Mouse (Mus musculus) layer of hippocampus, adult 8-10 months (tissue): Measurements from ENCODE around the gene Cmtr1. TPM values are rescaled to one million over a fixed set of nuclear protein-coding genes. Genes with fewer than 3 reads are reported as not detected.

Experiments used
- DNase-seq, 2 experiments: peaks; one replicate each; pipeline ENCODE4 v3.0.0; 2022; ENCODE audit warnings: low spot score in 2 of 2
- total RNA-seq, 4 experiments: library from RNA; stranded (reverse); gene quantifications; 2 replicates each; pipeline ENCODE4 v1.2.4; 2022

The Cmtr1 gene
- total RNA-seq, 4 experiments from 2014 or later, result 108 to 142 (median 130) TPM

DNA sequence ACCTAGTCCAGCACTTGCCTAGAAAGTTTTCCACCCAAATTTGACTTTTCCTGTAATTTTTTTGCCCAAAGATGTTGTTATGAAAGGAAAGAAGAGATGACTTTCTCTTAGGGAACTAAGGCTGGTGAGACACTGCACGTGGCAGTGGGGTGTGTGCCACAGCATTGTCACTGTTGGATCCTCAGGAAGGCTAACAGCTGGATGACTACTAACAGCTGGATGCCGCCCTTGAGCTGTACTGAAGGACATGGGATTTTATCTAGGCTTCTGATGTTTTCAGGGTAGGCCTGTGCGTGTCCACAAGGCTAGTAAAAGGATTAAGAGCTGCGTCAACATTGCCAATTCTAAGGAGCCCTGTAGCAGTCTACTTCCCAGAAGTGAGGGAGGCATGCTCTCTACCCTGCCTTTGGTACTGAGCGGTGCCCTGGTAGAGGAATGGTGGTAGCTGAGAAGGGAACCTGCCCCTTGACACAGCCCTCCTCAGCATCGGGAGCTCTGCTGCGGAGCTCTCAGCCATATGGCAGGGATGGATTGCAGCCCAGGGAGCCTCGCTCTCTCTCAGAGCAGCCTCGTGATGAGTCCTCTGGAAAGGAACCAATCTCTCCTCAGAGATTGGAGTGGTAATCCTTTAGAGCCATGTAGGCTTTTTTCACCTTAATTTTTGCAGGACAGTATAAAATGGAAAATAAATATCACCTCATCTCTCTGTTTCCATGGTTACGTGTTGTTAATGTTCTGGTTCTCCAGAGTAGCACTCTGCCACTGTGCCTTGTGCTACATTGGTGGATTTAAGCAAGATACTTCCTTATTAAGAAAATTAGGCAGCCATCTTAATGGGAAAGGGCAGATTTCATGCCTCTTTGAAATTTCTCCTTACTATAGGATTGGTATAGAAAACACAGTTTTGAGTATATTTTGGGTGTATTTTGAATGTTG is 7.9 kb downstream of the Cmtr1 start:
- peak in 1 of 2 experiments; percentile 54 for DNase-seq

- DNase-seq, result no peak
Observed at GRCm38 (mm10) chr17:29669030-29669429, 8.6 kb downstream of the Cmtr1 start.

DNA sequence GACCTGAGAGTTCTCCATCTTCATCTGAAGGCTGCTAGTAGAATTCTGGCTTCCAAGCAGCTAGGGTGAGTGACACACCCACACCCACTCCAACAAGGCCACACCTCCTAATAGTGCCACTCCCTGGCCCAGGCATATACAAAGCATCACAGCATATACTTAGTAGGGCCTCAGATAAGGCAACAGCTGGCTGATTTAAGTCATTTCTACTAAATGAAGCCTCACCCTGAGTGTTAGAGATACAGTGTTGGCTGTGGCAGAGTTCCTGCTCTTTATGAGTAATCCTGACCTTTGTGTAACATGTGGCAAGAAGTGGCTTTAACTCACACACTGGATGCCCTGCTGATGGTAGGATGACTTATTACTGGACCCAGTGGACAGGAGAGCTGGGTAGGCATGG is 9.5 kb downstream of the Cmtr1 start:
- DNase-seq, result no peak

DNA sequence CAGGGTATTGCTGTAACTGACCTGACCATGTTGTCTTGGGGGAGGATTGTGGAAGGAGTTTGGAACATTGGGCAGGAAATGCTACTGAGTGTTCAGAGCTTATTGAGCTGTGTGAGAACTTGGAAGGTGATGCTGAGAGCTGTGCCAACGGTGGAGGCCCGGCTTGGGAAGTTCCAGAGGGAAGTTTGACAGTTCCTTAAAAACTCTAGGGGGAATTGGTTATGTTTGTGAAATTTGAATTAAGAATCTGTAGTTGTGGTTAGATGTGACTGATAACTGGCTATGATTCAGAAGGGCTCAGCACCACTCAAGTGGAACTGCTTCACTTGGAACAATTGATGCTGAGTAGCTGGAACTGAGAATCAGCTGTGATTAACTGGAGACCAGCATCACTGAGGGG is 10.6 kb downstream of the Cmtr1 start:
- DNase-seq, result no peak

GRCm38 (mm10) chr17:29673325-29673724 is 12.9 kb downstream of the Cmtr1 start:
- DNase-seq, result no peak

- DNase-seq, result no peak
Observed at GRCm38 (mm10) chr17:29678526-29678925, 18.1 kb downstream of the Cmtr1 start.

DNA sequence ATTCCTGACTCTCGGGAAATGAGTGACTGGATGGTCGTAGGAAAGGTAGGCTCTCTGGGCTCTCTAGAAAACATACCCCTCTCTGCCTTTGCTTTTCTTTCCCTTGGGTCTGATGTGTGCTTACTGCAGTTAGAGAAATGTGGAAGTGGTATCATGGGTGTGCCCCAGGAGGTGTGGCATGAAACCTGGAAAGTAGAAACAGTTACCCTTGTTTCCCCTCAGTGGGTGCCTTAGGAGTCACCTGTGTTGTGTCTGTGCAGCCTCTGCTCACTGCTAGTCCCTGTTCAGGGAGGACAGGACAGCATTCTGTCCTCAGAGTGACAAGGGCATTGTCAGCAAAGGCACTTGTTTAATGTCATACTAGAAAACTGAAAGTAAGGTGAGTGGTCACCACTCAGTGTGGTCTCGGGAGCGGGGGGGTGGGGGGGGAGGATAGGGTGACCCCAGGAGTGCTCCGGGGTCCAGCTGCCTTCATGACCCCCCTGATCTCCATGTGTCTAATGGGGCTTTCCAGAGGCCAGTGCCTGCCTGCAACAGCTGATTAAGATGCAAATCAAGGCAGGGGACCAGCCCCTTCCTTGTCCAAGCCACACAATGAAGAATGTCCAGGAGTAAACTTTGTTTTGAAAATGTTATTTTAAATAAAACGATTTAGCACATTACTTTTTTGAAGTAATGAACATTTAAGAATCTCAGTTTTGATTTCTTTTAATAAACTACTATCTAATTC is 18.8 kb downstream of the Cmtr1 start:
- DNase-seq, result no peak

DNA sequence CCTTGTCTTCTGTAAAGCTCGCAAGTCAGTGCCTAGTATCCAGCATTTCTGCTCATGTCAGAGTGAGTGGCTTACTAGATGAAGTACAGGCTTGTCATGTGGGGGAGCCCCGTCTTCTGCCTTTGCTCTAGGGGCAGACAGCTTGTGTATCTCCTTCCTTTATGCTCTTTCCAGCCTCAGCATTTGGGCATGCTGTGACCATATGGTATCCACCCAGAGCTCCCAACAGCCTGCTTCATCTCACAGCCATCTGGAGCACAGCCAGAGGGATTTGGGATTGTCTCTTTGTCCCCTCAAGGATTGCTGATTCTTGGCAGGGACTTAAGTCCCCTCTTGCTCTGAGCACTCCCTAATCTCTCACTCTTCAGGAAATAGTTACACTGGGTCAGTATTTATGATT is 19.8 kb downstream of the Cmtr1 start:
- DNase-seq, result peak; percentile 41

GRCm38 (mm10) chr17:29680921-29681320 is 20.5 kb downstream of the Cmtr1 start:
- DNase-seq, result no peak

- no peak for DNase-seq
Observed at GRCm38 (mm10) chr17:29681669-29682068, 21.3 kb downstream of the Cmtr1 start.

- DNase-seq, result no peak
Observed at GRCm38 (mm10) chr17:29682261-29682660, 21.9 kb downstream of the Cmtr1 start.

- no peak for DNase-seq
Observed at GRCm38 (mm10) chr17:29683127-29683526, 22.7 kb downstream of the Cmtr1 start.

DNA sequence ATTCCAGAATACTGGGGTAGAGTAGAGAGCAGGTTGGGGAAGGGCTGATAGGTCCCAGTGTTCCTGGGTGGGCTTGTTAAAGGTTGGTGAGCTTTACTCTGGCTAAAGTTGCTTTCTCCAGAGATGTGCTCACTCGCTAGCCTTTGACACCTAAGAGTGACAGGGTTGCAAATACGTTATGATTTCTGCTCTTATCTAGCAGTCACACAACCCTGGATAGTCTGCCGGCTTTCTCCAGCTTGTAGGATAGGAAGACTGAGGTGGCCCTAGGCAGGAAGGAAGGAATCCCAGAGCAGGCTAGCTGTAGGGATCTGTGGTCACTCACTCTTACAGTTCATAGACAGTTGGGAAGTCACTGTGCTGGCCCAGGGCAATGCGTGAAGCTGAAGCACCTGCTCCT is 23.9 kb downstream of the Cmtr1 start:
- DNase-seq, result no peak

DNA sequence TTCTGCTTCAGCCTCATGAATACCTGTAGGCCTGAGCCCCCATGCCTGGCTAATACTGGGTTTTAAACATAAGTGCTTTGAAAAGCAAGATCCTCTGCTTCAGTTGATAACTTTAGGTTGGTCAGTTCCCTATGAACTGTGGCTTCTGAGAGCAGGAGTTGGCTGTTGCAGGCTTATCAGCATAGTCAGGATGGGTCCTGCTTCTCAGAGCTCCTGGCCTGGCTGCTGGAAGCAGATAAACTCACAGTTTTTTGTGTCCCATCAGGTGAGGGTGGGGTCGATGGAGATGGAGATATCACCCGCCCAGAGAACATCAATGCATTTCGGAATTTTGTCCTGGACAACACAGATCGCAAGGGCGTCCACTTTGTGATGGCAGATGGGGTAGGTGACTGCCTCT is 26.4 kb downstream of the Cmtr1 start:
- DNase-seq, result no peak

DNA sequence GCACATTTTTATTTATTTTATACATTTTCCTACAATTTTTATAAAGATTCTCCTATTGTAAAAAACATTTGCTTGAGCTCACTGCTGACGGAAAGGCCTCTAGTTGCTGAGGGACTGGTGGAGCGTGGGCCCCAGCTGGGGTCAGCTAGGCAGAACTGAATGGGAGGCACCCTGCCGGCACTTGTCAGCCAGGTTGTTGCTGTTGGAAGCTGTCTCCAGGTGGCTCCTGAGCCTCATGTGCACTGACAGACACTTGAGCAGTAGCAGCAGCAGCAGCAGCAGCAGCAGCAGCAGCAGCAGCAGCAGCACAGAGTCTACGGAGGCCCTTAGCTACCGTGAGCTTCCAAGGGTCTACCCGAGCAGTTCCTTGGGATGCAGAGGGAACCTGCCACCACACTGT is 27.0 kb downstream of the Cmtr1 start:
- DNase-seq, result no peak

DNA sequence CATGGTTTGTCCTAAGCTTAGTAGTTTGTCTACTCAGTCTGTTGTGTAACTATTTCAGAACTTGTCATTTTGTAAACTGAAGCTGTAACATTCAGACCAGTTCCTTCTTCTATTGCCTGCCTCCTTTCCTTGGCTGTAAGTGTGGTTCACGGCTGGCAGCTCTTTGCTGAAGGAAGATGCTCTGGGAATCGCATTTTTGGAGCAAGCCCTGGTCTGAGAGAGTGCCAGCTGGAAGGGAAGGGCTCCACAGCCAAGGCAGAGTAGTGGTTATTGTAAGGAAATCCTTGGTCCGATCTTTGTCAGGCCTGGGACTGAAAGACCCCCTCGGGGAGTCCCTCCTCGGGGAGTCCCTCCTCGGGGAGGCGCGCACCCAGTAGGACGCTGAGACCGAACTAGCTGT is 28.2 kb downstream of the Cmtr1 start:
- no peak for DNase-seq

DNA sequence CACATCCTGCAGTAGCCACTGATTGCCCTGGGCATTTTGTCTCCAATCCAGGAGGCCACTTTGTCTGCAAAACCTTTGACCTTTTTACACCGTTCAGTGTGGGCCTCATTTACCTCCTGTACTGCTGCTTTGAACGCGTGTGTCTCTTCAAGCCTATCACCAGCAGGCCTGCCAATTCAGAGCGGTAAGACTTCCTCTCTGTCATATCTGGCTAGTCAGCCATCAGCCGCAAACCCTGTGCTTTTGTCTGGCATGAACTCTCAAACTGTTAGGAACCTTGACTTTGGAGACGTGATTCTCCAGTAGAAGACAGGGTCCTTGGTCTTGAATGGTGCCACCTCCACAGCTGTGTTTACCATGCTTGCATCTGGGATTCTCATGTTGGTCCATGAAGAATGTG is 29.9 kb downstream of the Cmtr1 start:
- no peak for DNase-seq

DNA sequence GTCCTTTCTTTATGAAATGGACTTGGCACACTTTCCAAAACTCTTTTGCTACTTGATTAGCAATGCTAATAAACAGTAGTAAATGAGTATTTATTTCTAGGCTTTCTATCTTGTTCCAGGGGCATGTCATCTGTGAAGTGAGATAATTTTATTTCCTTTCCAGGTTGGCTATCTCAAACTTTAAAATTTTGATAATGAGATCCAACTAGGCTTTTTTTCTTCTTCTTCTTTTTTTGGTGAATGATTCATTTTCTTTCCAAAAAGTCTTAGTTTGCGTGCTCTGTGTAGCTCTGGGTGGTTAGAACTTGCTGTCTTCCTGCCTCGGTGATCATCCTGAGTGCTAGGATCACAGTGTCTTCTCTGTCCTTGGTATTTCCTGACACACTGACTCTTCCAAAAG is 32.4 kb downstream of the Cmtr1 start:
- DNase-seq, result no peak

DNA sequence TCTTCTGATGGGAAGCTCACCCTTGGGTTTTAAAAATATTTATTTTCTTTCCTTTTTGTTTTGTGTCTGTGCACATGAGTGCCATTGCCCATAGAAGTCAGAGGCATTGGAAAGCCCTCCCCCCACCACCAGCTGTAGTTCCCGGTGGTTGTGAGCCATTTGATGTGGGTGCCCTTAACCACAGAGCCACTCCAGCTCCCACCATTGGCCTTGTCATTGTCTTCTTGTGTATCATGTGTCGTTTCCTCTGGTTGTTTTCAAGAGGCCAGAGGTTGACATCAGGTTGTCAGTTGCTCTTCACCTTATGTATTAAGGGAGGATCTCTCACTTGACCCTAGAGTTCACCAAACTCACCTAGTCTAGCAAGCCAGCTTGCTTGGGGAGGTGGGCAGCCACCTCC is 33.2 kb downstream of the Cmtr1 start:
- DNase-seq, result no peak

DNA sequence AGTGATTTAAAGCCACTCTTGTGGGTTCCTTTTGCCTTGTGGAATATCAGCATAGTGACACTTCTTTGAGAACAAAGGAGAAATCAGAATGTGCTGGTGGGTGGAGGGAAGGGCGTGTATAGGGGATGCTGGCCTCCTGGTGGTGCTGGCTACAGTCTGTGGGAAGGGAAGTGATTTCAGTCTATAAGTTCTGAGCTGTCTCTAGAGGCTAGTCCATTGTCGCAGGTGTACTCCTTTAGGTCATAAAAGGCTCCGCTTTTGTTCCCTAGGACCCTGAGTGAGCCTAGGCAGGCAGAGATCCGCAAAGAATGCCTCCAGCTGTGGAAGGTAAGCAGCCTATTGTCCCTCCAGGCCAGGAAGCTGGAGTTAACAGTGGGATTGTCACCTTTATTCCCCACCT is 34.1 kb downstream of the Cmtr1 start:
- DNase-seq, result no peak

DNA sequence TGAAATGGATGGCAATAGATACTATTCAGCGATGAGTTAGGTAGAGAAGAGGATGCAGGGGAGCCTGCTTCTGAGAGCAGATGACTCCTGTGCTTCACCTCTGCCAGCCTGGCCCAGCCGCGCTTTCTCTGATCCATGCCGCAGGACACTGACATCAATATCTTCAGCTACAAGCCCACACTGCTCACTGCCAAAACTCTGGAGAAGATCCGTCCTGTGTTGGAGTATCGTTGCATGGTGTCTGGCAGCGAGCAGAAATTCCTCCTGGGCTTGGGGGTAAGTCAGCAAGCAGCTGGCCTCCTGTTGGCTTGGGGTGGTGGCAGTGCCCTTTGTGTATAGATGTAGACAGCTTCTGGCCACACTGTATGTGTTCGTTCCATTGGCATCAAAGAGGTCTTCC is 36.5 kb downstream of the Cmtr1 start:
- no peak for DNase-seq

DNA sequence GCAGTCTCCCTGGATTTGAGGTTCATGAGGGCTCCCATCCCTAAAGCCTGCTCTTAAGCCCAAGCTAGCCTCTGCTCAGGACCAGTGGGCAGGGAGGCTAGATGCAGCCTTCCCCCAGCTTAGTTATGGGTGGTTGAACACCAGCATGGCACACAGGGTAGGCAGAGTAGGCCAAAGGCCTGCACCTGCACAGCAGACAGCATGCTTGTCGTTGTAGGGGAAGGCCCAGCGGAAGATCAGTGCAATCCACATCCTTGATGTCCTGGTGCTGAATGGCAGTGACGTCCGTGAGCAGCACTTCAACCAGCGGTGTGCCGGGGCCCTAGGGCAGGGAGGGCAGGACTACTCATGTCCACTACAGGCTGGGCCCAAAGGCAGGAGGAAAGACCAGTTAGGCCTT is 38.0 kb downstream of the Cmtr1 start:
- no peak for DNase-seq

DNA sequence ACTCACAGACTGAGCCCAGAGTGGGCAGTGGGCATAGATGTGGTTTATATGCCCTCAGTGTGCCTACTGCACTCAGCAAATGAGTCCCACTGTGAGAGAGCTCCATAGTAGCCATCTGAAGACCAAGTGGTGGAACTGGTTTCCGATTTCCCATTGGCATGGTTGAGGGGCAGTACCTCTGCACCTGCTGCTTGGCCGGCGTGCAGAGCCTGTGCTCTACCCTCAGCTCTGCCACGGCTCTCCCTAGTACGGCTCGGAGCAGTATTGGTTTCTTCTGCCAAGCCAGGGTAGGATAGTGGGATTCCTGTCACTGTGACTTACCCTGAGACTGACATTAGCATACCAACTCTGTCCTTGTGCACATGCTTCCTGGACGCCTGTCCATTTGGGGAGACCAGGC is 40.2 kb downstream of the Cmtr1 start:
- no peak for DNase-seq
